Mouse (Mus musculus) ES-E14 (cell line): ENCODE data around the gene Lysmd4. TPM values are rescaled to one million over a fixed set of nuclear protein-coding genes. Genes with fewer than 3 reads are reported as not detected.

Source experiments
- DNase-seq: peaks from one replicate; pipeline ENCODE4 v3.0.0-alpha.2; 2013; ENCODE audit warnings: low read depth, low spot score
- H3K27ac ChIP-seq: 2 replicates; pipeline ENCODE4 v1.5.1; 2012; ENCODE audit warnings: low read depth, mild to moderate bottlenecking, low read length, moderate library complexity, mixed read lengths; ENCODE audit not compliant: poor library complexity, insufficient read depth, severe bottlenecking
- H3K36me3 ChIP-seq: 2 replicates; pipeline ENCODE4 v1.6.1; 2012; ENCODE audit warnings: mild to moderate bottlenecking, low read length, moderate library complexity, mixed read lengths; ENCODE audit not compliant: control insufficient read depth, poor library complexity, insufficient read depth, severe bottlenecking
- H3K4me1 ChIP-seq, 2 experiments: fragments of 150-350 bp in 1 of 2; sonication (generic) in 1 of 2; 2 replicates each; pipeline ENCODE4 v1.6.1; 2012; ENCODE audit warnings: low read length in 2 of 2, mild to moderate bottlenecking in 1 of 2, mixed read lengths in 1 of 2; ENCODE audit not compliant: control insufficient read depth in 2 of 2, insufficient read depth in 2 of 2, poor library complexity in 1 of 2
- H3K4me3 ChIP-seq, 2 experiments: fragments of 150-350 bp in 1 of 2; sonication (generic) in 1 of 2; 2 replicates each; pipeline ENCODE4 v1.5.1; 2012; ENCODE audit warnings: low read length in 2 of 2, low read depth in 1 of 2, mild to moderate bottlenecking in 1 of 2, mixed read lengths in 1 of 2; ENCODE audit not compliant: insufficient read depth in 1 of 2, poor library complexity in 1 of 2, severe bottlenecking in 1 of 2
- H3K9ac ChIP-seq: 2 replicates; pipeline ENCODE4 v1.6.1; 2012; ENCODE audit warnings: low read depth, mild to moderate bottlenecking, low read length, mixed read lengths; ENCODE audit not compliant: poor library complexity, insufficient read depth, severe bottlenecking
- H3K9me3 ChIP-seq: fragments of 150-350 bp; sonication (generic); 2 replicates; pipeline ENCODE4 v1.6.1; 2012; ENCODE audit warnings: low read depth, mild to moderate bottlenecking, low read length; ENCODE audit not compliant: control insufficient read depth, insufficient read depth
- CHD2 ChIP-seq: IDR thresholded peaks from 2 replicates; pipeline ENCODE4 v1.6.1; 2014; ENCODE audit warnings: mild to moderate bottlenecking, low read depth, low read length, inconsistent platforms
- HCFC1 ChIP-seq: IDR thresholded peaks from 2 replicates; pipeline ENCODE4 v1.6.1; 2012; ENCODE audit warnings: low read length, inconsistent platforms, borderline replicate concordance; ENCODE audit not compliant: insufficient read depth
- MAFK ChIP-seq: IDR thresholded peaks from 2 replicates; pipeline ENCODE4 v1.6.1; 2014; ENCODE audit warnings: mild to moderate bottlenecking, low read depth, low read length, inconsistent platforms; ENCODE audit not compliant: insufficient read depth
- ZC3H11A ChIP-seq: IDR thresholded peaks from 2 replicates; pipeline ENCODE4 v1.6.1; 2012; ENCODE audit warnings: low read depth, mild to moderate bottlenecking, inconsistent platforms, low read length, borderline replicate concordance
- ZNF384 ChIP-seq: IDR thresholded peaks from 2 replicates; pipeline ENCODE4 v1.6.1; 2012; ENCODE audit warnings: low read depth, low read length, inconsistent platforms
- in situ Hi-C, 2 experiments: fragments of 600-800 bp; cut with MboI; formaldehyde crosslinking; loops; one replicate each; pipeline ENCODE4 v1.15.1; 2025; ENCODE audit warnings: low sequenced_read_pairs in 2 of 2, inconsistent platforms in 1 of 2; ENCODE audit not compliant: unreplicated experiment in 2 of 2
- total RNA-seq: library from RNA; depleted of rRNA; stranded (reverse); fragments of 300-350 nt; gene quantifications from 2 replicates; pipeline ENCODE4 v1.2.3, GENCODE M21; 2012; rRNA removed

Lysmd4 gene
- 5.3 and 6.1 TPM in 2 replicates for total RNA-seq

GRCm38 (mm10) chr7:67222220-67222862, at the start of gene Lysmd4:
TSS of gene Lysmd4 (plus strand) at chr7:67222544.
- H3K9me3 ChIP-seq: no peaks in the 10 kb centered on the region
- TF ChIP-seq CHD2: 0 out of 2 replicates have a peak, but pooled peaks have one; percentile 24
- TF ChIP-seq ZNF384: no peak
- H3K9ac ChIP-seq: peak within 1 kb of the TSS; percentile 90
- DNase-seq: peak; percentile 91
- in situ Hi-C loops: loop anchor here in 1 of 2 experiments (25.0 kb wide), 1 partner anchor 385 kb away; the partner anchor contains the start of gene Adamts17
- H3K36me3 ChIP-seq: no peaks in the 10 kb centered on the region
- no peak within 1 kb of the TSS for H3K27ac ChIP-seq
- no peaks in the 10 kb centered on the region for H3K4me1 ChIP-seq
- peak within 1 kb of the TSS; percentile 84 to 85 for H3K4me3 ChIP-seq

GRCm38 (mm10) chr7:67173522-67174195, 48.7 kb upstream of the Lysmd4 start:
- DNase-seq: no peak
- TF ChIP-seq HCFC1: no peak
- TF ChIP-seq MAFK: no peak
- TF ChIP-seq ZNF384: no peak
- TF ChIP-seq ZC3H11A: no peak
- no peak for TF ChIP-seq CHD2
- Histone ChIP-seq H3K36me3 (no peaks in the 10 kb centered on the region), H3K4me3 (no peak overlapping the region), H3K9ac (no peak overlapping the region), H3K27ac (no peak overlapping the region), H3K4me1 (no peaks in the 10 kb centered on the region), H3K9me3 (no peaks in the 10 kb centered on the region)
- in situ Hi-C loops: no loop called here

- no peak for TF ChIP-seq HCFC1
- no peak for TF ChIP-seq ZC3H11A
- TF ChIP-seq CHD2: no peak
- TF ChIP-seq ZNF384: no peak
- TF ChIP-seq MAFK: no peak
- H3K9ac ChIP-seq: no peak overlapping the region
- no peaks in the 10 kb centered on the region for H3K9me3 ChIP-seq
- no peak overlapping the region for H3K4me3 ChIP-seq
- in situ Hi-C loops: no loop called here
- H3K4me1 ChIP-seq: peaks cover 0 to 4% of the 10 kb centered on the region in 2 experiments; a peak in 2 of 4 replicates
- no peak overlapping the region for H3K27ac ChIP-seq
- DNase-seq: peak; percentile 41
- no peaks in the 10 kb centered on the region for H3K36me3 ChIP-seq
These were observed 38.6 kb upstream of the Lysmd4 start for GRCm38 (mm10) chr7:67183786-67184185.

- Histone ChIP-seq H3K4me3 (no peak overlapping the region), H3K4me1 (no peaks in the 10 kb centered on the region), H3K36me3 (no peaks in the 10 kb centered on the region), H3K9ac (no peak overlapping the region), H3K9me3 (no peaks in the 10 kb centered on the region), H3K27ac (no peak overlapping the region)
- in situ Hi-C loops: no loop called here
- DNase-seq: peak; percentile 51
- TF ChIP-seq HCFC1 (no peak), ZC3H11A (0 out of 2 replicates have a peak, but pooled peaks have one; percentile 49), ZNF384 (no peak)
These were observed 22.9 kb upstream of the Lysmd4 start for GRCm38 (mm10) chr7:67199412-67199811.
